Mouse (Mus musculus): Measurements from ENCODE around the gene Tusc2.

The Tusc2 gene

DNA sequence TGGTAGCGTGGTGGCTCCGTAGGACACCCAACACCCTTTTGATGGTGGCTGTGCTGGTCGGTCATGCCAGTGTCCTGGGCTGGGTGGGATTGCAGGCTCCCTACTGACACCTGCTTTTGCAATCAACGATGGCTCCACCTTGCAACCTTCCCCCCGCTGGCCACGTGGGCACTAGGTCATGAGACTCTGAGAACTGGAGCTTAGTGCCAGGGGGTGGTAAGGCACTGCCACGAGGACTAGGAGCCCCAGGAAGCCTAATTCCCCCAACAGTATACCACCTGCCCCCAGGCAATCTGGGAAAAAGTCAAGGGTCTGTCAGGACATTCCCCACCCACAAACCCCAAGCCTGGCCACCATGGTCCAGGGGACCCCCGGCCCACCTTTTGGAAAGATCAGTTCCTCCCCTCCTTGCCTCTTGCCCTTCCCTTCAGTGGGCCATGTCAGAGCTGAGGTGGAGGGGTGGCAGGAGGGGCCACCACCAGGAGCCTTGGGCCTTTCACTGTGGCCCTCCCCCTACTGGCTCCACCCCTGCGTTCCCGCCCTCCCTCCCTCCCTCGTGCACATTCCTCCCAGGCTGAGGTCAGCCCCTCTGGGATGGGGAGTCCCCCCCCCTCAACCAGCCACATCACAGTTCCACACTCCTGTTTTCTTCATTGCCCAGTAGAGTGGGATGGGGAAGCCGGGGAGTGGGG lies 45.8 kb downstream of the Tusc2 start, which contains the start of gene Sema3b:
Sema3b (minus strand) TSS at position 489 of the 692 bp plus-strand sequence.
- DNase-seq (ENCODE audit: extremely low read depth, low read depth): no peak

DNA sequence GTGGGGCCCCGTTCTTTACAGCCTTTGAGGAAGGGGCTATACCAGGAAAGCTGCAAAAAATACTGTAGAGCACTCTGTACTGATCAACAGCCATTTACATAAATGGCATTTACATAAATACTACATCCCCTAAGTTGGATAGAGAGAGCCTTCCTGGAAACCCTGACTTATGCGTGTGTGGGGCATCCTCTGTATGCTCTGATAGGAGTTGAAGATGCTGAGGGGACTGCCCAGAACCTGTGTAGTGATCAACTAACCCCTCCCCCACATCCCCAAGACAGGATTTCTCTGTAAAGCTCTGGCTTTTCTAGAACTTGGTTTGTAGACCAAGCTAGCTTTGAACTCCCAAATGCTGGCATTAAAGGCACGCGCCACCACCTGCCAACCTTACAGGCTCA lies 46.4 kb downstream of the Tusc2 start:
- no peak for DNase-seq (ENCODE audit: extremely low read depth, low read depth)

DNA sequence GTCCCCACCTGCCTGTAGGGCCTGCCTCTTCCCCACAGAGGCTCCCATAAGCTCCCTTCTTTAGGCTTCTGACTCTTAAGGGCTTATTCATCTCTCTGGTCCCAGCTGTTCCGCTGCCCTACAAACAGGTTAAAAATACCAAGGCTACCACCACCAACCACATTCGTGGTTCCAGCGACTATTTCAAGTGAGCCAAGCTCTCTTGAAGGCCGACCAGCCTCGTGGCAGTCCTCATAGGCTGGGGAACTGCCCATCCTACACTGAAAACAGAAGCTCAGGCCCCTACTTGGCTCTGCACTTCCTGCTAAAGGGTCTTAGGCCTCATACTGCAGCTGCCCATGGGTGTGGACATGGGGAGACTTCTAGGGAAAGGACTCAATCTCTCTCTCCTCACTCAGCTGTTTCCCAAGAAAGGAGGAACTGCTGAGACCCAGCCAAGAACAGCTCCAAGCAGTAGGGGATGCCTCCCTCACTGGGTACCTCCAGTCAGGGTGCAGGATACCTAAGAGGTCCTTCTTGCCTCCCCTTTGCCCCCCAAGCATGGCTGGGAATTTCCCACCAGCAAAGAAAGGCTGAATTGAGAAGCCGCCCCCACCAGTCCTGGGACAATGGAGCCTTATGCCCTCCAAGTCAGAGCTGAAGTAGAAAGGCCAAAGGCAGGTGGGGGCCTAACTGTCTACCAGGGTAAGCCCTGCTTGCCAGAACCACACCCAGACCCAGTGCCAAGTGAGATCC lies 48.6 kb downstream of the Tusc2 start:
- DNase-seq (ENCODE audit: extremely low read depth, low read depth): no peak

DNA sequence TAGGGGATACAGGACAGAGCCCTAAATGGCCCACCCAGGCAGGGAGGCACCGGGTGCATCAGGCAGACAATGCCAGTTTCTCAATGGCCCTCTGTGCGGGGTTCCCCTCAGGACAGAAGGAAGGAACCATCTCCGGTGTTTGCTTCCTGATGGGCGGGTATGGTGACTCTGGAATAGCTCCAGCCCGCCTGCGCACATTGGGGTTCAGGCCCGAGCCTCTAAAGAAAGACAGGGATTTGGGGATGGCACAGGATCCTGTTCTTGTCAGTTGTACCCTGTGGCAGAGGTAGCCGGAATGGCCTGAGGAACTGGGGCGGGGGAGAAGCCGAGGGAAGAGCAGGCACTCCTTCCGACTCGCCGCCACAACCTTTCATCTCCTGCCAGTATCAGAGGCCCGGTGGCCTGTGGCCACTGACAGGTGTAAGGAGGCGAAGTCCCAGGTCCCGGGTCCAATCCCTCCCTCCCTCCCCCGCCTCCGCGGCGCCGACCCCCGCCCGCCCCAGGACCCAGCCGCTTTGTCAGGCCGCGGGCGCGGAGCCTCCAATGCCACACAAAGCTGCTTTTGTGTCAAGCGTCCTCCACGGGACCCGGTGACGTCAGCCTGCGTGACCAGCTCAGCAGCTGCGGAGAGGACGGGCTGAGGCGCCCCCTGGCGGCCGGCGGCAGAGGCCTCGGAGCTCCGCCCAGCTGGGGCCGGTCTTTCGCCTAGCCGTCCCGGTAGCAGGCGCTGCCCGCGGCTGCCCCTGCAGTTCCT lies 49.3 kb downstream of the Tusc2 start:
- peak; percentile 81 for DNase-seq (ENCODE audit: extremely low read depth, low read depth)

DNA sequence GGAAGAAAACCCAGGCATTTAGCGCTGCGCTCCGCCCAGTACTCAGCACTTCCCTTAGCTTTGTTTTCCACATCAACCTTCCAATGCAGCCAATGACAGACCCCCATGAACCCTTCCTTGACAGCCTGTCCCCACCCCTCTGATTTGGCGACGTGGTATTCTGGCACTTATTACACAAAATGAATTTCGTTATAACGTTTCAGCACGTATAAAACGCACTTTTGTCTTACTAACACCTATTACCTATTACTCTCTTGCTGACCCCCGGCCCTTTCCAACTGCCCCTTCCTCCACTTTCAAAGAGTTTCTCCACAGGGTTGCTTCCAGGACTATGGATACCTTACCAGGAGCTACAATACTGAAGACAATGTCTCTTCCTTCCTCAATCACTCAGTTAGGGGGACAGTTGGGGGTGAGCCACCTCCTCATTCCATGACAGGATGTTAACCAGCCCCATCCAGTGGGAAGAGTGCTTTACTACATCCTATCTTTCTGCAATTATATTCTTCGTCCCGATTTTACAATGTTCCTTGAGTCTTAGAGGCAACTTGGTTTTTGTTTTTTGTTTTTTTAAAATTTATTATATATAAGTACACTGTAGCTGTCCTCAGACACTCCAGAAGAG lies 50.0 kb downstream of the Tusc2 start:
- DNase-seq (ENCODE audit: extremely low read depth, low read depth): no peak

DNA sequence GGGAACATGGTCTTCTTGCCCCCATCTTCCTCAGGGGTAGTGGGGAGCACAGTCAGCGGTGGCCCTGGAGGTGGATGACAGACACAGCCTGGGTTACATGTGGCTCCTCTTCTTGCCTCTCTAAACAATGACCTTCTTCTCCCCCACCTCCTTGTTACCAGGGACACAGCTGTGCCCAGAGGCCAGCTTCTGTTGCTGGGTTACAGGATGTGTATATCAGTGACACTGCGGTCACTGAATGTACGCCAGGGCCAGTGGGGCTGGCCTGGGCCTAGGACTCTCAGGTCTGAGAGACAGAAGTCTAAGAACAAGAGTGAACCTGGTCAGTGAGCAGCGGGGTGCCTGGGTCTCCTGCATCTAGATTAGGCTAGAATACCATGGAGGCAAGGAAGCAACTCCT lies 52.0 kb downstream of the Tusc2 start:
- no peak for DNase-seq (ENCODE audit: extremely low read depth, low read depth)
